Mouse (Mus musculus): Measurements from ENCODE around the gene Gjc1. TPM values are rescaled to one million over a fixed set of nuclear protein-coding genes. Genes with fewer than 3 reads are reported as not detected.

The Gjc1 gene
- polyA plus RNA-seq, 1 experiment from 2014 or later, result 87.8 TPM

GRCm38 (mm10) chr11:102770662-102771435 is 48.7 kb downstream of the Gjc1 start:
- peaks cover 28% of the 10 kb centered on the region for H3K4me1 ChIP-seq (ENCODE audit: control insufficient read depth, insufficient read depth, low read length)
- no peaks in the 10 kb centered on the region for H3K9me3 ChIP-seq (ENCODE audit: control insufficient read depth, low read length)
- no peak overlapping the region for H3K9ac ChIP-seq (ENCODE audit: low read length)
- WGBS, result 57% methylated on average over 15 of the region's 15 CpGs
- H3K36me3 ChIP-seq (ENCODE audit: control insufficient read depth, insufficient read depth, low read length), result no peaks in the 10 kb centered on the region
- DNase-seq (ENCODE audit: low spot score, missing footprints) (no peak), ATAC-seq (ENCODE audit: low FRiP score) (no peak)
- peaks cover 2% of the 10 kb centered on the region; the same call in 1 of the 2 replicates for H3K27me3 ChIP-seq (ENCODE audit: control insufficient read depth, insufficient read depth, low read length)
- H3K4me2 ChIP-seq, result no peak overlapping the region
- H3K4me3 ChIP-seq (ENCODE audit: low read depth, low read length), result no peak overlapping the region
- H3K27ac ChIP-seq (ENCODE audit: low read depth, low read length), result no peak overlapping the region

- Histone ChIP-seq H3K27me3 (ENCODE audit: control insufficient read depth, insufficient read depth, low read length) (peaks cover 2% of the 10 kb centered on the region; the same call in 1 of the 2 replicates), H3K9me3 (ENCODE audit: control insufficient read depth, low read length) (no peaks in the 10 kb centered on the region), H3K36me3 (ENCODE audit: control insufficient read depth, insufficient read depth, low read length) (no peaks in the 10 kb centered on the region), H3K9ac (ENCODE audit: low read length) (no peak overlapping the region), H3K4me3 (ENCODE audit: low read depth, low read length) (no peak overlapping the region), H3K4me2 (no peak overlapping the region), H3K4me1 (ENCODE audit: control insufficient read depth, insufficient read depth, low read length) (peaks cover 28% of the 10 kb centered on the region), H3K27ac (ENCODE audit: low read depth, low read length) (no peak overlapping the region)
- no peak for DNase-seq (ENCODE audit: low spot score, missing footprints)
- ATAC-seq (ENCODE audit: low FRiP score), result no peak
- 85% methylated on average over 12 of the region's 12 CpGs for WGBS
These were observed 49.4 kb downstream of the Gjc1 start for GRCm38 (mm10) chr11:102769993-102770661.

- H3K27ac ChIP-seq (ENCODE audit: low read depth, low read length), result no peak overlapping the region
- ATAC-seq (ENCODE audit: low FRiP score) (no peak), DNase-seq (ENCODE audit: low spot score, missing footprints) (no peak)
- H3K4me1 ChIP-seq (ENCODE audit: control insufficient read depth, insufficient read depth, low read length), result peaks cover 25% of the 10 kb centered on the region
- peaks cover 2% of the 10 kb centered on the region; the same call in 1 of the 2 replicates for H3K27me3 ChIP-seq (ENCODE audit: control insufficient read depth, insufficient read depth, low read length)
- H3K9me3 ChIP-seq (ENCODE audit: control insufficient read depth, low read length), result no peaks in the 10 kb centered on the region
- 81% methylated on average over 6 of the region's 6 CpGs for WGBS
- no peaks in the 10 kb centered on the region for H3K36me3 ChIP-seq (ENCODE audit: control insufficient read depth, insufficient read depth, low read length)
- no peak overlapping the region for H3K4me3 ChIP-seq (ENCODE audit: low read depth, low read length)
- no peak overlapping the region for H3K9ac ChIP-seq (ENCODE audit: low read length)
- no peak overlapping the region for H3K4me2 ChIP-seq
These were observed 50.4 kb downstream of the Gjc1 start for GRCm38 (mm10) chr11:102769141-102769540.

GRCm38 (mm10) chr11:102767055-102767670 is 52.3 kb downstream of the Gjc1 start:
- WGBS, result 69% methylated on average over 6 of the region's 6 CpGs
- H3K27me3 ChIP-seq (ENCODE audit: control insufficient read depth, insufficient read depth, low read length), result peaks cover 5% of the 10 kb centered on the region; the same call in 1 of the 2 replicates
- H3K36me3 ChIP-seq (ENCODE audit: control insufficient read depth, insufficient read depth, low read length), result no peaks in the 10 kb centered on the region
- DNase-seq (ENCODE audit: low spot score, missing footprints) (no peak), ATAC-seq (ENCODE audit: low FRiP score) (no peak)
- no peak overlapping the region for H3K4me3 ChIP-seq (ENCODE audit: low read depth, low read length)
- no peaks in the 10 kb centered on the region for H3K9me3 ChIP-seq (ENCODE audit: control insufficient read depth, low read length)
- no peak overlapping the region for H3K4me2 ChIP-seq
- H3K9ac ChIP-seq (ENCODE audit: low read length), result no peak overlapping the region
- peaks cover 12% of the 10 kb centered on the region for H3K4me1 ChIP-seq (ENCODE audit: control insufficient read depth, insufficient read depth, low read length)
- no peak overlapping the region for H3K27ac ChIP-seq (ENCODE audit: low read depth, low read length)

DNA sequence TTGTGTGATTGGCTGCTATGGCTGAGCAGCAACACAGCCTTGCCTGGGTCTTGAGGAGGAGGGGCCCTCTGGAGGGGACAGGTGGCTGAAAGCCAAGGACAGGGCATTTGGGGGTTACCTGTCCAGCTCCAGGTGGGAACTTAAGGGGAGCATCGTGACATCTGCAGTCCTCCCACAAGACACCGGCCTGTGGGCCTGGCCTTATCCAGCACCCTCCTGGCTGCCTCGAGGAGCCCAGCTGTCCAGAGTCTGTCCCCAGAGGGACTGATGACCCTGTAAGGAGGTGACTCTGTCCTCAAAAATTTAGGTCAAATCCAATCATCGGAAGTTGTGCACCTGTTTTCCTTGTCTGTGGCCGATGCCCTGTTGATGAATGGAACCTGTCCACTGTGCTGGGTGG is 54.1 kb downstream of the Gjc1 start:
- Histone ChIP-seq H3K4me3 (ENCODE audit: low read depth, low read length) (no peak overlapping the region), H3K36me3 (ENCODE audit: control insufficient read depth, insufficient read depth, low read length) (no peaks in the 10 kb centered on the region), H3K9ac (ENCODE audit: low read length) (no peak overlapping the region), H3K4me1 (ENCODE audit: control insufficient read depth, insufficient read depth, low read length) (peaks cover 9% of the 10 kb centered on the region), H3K4me2 (no peak overlapping the region), H3K27me3 (ENCODE audit: control insufficient read depth, insufficient read depth, low read length) (peaks cover 11% of the 10 kb centered on the region; the same call in 1 of the 2 replicates), H3K9me3 (ENCODE audit: control insufficient read depth, low read length) (no peaks in the 10 kb centered on the region), H3K27ac (ENCODE audit: low read depth, low read length) (no peak overlapping the region)
- no peak for DNase-seq (ENCODE audit: low spot score, missing footprints)
- 87% methylated on average over 5 of the region's 5 CpGs for WGBS
- ATAC-seq (ENCODE audit: low FRiP score), result no peak

DNA sequence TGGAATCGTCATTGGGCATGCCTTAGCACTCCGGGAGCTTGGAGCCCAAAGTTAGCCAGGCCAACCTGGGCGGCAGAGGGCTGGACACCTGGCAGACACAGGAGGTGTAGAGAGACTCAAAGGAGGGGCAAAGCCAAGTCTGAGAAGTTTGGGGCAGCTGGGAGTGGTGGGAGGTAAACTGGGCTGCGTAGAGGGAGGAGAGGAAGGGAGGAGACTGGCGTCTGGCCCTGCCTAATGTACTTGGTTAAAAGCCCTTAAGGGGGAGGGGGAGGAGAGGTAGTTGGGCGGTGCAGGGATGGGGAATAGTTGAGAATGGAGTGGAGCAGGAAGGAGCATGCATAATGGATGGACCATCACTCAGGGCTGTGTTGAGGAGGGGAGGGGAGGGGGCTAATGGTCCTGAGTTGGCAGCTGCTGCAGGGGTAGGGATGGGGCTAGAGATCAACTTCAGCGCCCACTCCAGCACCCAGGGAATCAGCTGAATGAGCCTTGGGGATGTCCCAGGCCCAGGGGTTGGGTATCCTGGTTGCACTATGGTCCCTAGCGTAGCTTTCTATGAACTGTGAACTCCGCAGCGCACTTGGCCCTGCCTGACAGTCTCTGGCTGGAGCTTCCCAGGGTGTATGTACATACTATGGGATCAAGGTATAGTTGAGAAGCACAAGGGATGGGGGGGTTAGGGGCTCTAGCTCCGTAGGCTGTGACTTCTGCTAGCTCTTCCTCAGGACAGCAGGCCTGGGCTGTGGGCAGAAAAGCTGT is 56.3 kb downstream of the Gjc1 start:
- H3K9me3 ChIP-seq (ENCODE audit: control insufficient read depth, low read length), result no peaks in the 10 kb centered on the region
- H3K27me3 ChIP-seq (ENCODE audit: control insufficient read depth, insufficient read depth, low read length), result peaks cover 15% of the 10 kb centered on the region; the same call in 1 of the 2 replicates
- 55% methylated on average over 11 of the region's 11 CpGs for WGBS
- no peak overlapping the region for H3K27ac ChIP-seq (ENCODE audit: low read depth, low read length)
- H3K4me1 ChIP-seq (ENCODE audit: control insufficient read depth, insufficient read depth, low read length), result peaks cover 9% of the 10 kb centered on the region
- no peaks in the 10 kb centered on the region for H3K36me3 ChIP-seq (ENCODE audit: control insufficient read depth, insufficient read depth, low read length)
- no peak overlapping the region for H3K4me3 ChIP-seq (ENCODE audit: low read depth, low read length)
- no peak overlapping the region for H3K4me2 ChIP-seq
- peak; percentile 15; the same call in 1 of the 2 replicates for ATAC-seq (ENCODE audit: low FRiP score)
- H3K9ac ChIP-seq (ENCODE audit: low read length), result no peak overlapping the region
- DNase-seq (ENCODE audit: low spot score, missing footprints), result no peak

DNA sequence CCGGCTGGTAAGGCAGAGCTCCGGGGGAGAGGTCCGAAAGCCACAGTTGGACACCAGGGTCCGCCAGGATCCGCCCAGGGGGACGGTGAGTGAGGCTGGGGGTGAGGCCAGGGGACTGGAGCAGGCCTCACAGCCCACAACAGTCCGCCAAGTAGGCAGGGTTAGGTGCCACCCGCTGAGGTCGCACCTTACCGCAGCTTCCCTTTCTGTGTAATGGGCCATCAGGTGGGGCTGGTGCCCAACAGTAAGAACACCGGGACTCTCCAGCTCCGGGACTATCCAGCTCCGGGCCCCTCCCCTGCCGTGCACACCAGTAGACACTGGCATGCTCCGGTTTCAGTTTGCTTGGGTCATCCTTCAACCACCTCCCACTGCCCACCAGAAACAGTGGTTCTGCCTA is 57.3 kb downstream of the Gjc1 start:
- H3K4me1 ChIP-seq (ENCODE audit: control insufficient read depth, insufficient read depth, low read length), result peaks cover 9% of the 10 kb centered on the region

GRCm38 (mm10) chr11:102761309-102762210 is 57.9 kb downstream of the Gjc1 start, which contains the start of gene Adam11:
Adam11 (plus strand) TSS chr11:102761439.
- H3K27me3 ChIP-seq (ENCODE audit: control insufficient read depth, insufficient read depth, low read length), result peaks cover 15% of the 10 kb centered on the region; the same call in 1 of the 2 replicates

More for the DNA sequence above, 57.3 kb downstream of the Gjc1 start:
- Histone ChIP-seq H3K4me3 (ENCODE audit: low read depth, low read length) (peak overlapping the region; percentile 58), H3K36me3 (ENCODE audit: control insufficient read depth, insufficient read depth, low read length) (no peaks in the 10 kb centered on the region), H3K9me3 (ENCODE audit: control insufficient read depth, low read length) (no peaks in the 10 kb centered on the region), H3K27me3 (ENCODE audit: control insufficient read depth, insufficient read depth, low read length) (peaks cover 15% of the 10 kb centered on the region; the same call in 1 of the 2 replicates), H3K27ac (ENCODE audit: low read depth, low read length) (no peak overlapping the region), H3K4me2 (peak overlapping the region; percentile 99), H3K9ac (ENCODE audit: low read length) (peak overlapping the region; percentile 74; the same call in 1 of the 2 replicates)
- WGBS, result 6% methylated on average over 15 of the region's 15 CpGs
- DNase-seq (ENCODE audit: low spot score, missing footprints), result no peak
- ATAC-seq (ENCODE audit: low FRiP score), result peak; percentile 19; the same call in 1 of the 2 replicates

More at GRCm38 (mm10) chr11:102761309-102762210, 57.9 kb downstream of the Gjc1 start, which contains the start of gene Adam11:
- Histone ChIP-seq H3K4me2 (peak within 1 kb of the TSS; percentile 99), H3K27ac (ENCODE audit: low read depth, low read length) (no peak within 1 kb of the TSS), H3K4me1 (ENCODE audit: control insufficient read depth, insufficient read depth, low read length) (peaks cover 9% of the 10 kb centered on the region), H3K36me3 (ENCODE audit: control insufficient read depth, insufficient read depth, low read length) (no peaks in the 10 kb centered on the region), H3K9ac (ENCODE audit: low read length) (peak within 1 kb of the TSS; percentile 74), H3K9me3 (ENCODE audit: control insufficient read depth, low read length) (no peaks in the 10 kb centered on the region), H3K4me3 (ENCODE audit: low read depth, low read length) (peak within 1 kb of the TSS; percentile 58)
- DNase-seq (ENCODE audit: low spot score, missing footprints) (peak; percentile 93), ATAC-seq (ENCODE audit: low FRiP score) (peak; percentile 76)
- under 1% methylated on average over 59 of the region's 76 CpGs for WGBS

Data from midbrain, embryonic 11.5 days (tissue).